Mouse (Mus musculus) spleen, adult 2 months (tissue): ENCODE measurements around the gene Wnt7a. TPM values are rescaled to one million over a fixed set of nuclear protein-coding genes. Genes with fewer than 3 reads are reported as not detected.
A peak's percentile ranks its signal among the peaks of the same experiment; 100 is the strongest.

Experiments used
- DNase-seq, 2 experiments: peaks; one replicate each; pipeline versions ENCODE4 v3.0.0 to v3.0.0-alpha.2; 2012 to 2021; ENCODE audit warnings: low spot score in 2 of 2, low read depth in 1 of 2
- H3K27ac ChIP-seq: fragments of 200-500 bp; 2 replicates; pipeline ENCODE4 v1.5.1; 2012; ENCODE audit warnings: low read length, inconsistent platforms; ENCODE audit not compliant: insufficient read depth
- H3K27me3 ChIP-seq: fragments of 200-500 bp; 2 replicates; pipeline ENCODE4 v1.6.1; 2012; ENCODE audit warnings: mild to moderate bottlenecking, moderate library complexity, low read length, inconsistent platforms; ENCODE audit not compliant: control insufficient read depth, insufficient read depth
- H3K36me3 ChIP-seq: fragments of 200-500 bp; 2 replicates; pipeline ENCODE4 v1.6.1; 2012; ENCODE audit warnings: mild to moderate bottlenecking, low read length, inconsistent platforms; ENCODE audit not compliant: control insufficient read depth, insufficient read depth
- H3K4me1 ChIP-seq: fragments of 200-500 bp; 2 replicates; pipeline ENCODE4 v1.6.1; 2011; ENCODE audit warnings: inconsistent platforms; ENCODE audit not compliant: control insufficient read depth, insufficient read depth, insufficient read length
- H3K4me3 ChIP-seq: fragments of 200-500 bp; 2 replicates; pipeline ENCODE4 v1.5.1; 2011; ENCODE audit warnings: mild to moderate bottlenecking, inconsistent platforms; ENCODE audit not compliant: insufficient read depth, insufficient read length; ENCODE audit errors: extremely low read depth
- CTCF ChIP-seq: fragments of 200-500 bp; IDR thresholded peaks from 2 replicates; pipeline ENCODE4 v1.5.1; 2011; ENCODE audit warnings: mild to moderate bottlenecking, inconsistent platforms; ENCODE audit not compliant: insufficient read depth, insufficient read length, insufficient replicate concordance; ENCODE audit errors: extremely low read depth
- POLR2A ChIP-seq: fragments of 200-500 bp; IDR thresholded peaks from 2 replicates; pipeline ENCODE4 v1.6.1; 2011; ENCODE audit warnings: low read depth, low read length, inconsistent platforms
- WGBS: fragments of 180-500 bp; shearing (Covaris S2); methylation state at CpG from one replicate; pipeline ENCODE4 v1.1.7; 2018; 5-methylcytosine and 5-hydroxymethylcytosine counted together
- polyA plus RNA-seq: library from polyadenylated mRNA; depleted of rRNA; stranded (reverse); fragments of >200 nt; gene quantifications from 2 replicates; pipeline ENCODE4 v1.2.3, GENCODE M21; 2012; rRNA removed

Gene Wnt7a
- 1.6 and 1.7 TPM in 2 replicates for polyA plus RNA-seq

DNA sequence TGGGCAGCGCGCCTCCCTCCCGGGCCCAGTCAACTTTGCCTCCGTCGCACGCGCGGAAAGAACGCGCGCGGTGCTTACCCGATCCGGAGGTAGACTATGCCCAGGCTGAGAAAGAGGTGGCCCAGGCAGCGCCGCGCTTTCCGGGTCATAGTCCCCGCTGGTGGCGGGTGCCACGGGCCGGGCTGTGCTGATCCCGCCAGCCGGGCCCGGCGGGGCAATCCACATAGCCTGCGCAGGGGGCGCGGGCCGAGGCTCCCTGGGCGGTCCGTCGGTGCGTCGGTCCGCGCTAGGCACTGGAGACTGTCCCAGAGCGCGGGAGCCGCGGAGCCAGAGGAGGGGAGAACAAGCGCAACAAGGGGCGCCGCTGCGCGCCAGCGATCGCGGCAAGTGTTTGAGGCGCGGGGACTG is at the start of gene Wnt7a:
Gene Wnt7a (minus strand): TSS at position 403 of the 408 bp plus-strand sequence.
- no peaks in the 10 kb centered on the region for H3K36me3 ChIP-seq
- 2% methylated on average over 50 of the region's 51 CpGs for WGBS
- TF ChIP-seq CTCF = no peak
- no peak for TF ChIP-seq POLR2A
- DNase-seq = no peak
- peak within 1 kb of the TSS; percentile 23; the same call in 1 of the 2 replicates for H3K4me3 ChIP-seq
- no peak within 1 kb of the TSS for H3K27ac ChIP-seq
- peaks cover 10% of the 10 kb centered on the region for H3K27me3 ChIP-seq
- peaks cover 2% of the 10 kb centered on the region; the same call in 1 of the 2 replicates for H3K4me1 ChIP-seq

- H3K4me1 ChIP-seq = no peaks in the 10 kb centered on the region
- WGBS = 94% methylated on average over 1 of the region's 1 CpGs
- H3K27ac ChIP-seq = no peak overlapping the region
- H3K27me3 ChIP-seq = no peaks in the 10 kb centered on the region
- no peak for DNase-seq
- no peak overlapping the region for H3K4me3 ChIP-seq
- peaks cover 6% of the 10 kb centered on the region for H3K36me3 ChIP-seq
- no peak for TF ChIP-seq POLR2A
- no peak for TF ChIP-seq CTCF
These were observed 48.3 kb upstream of the Wnt7a start for GRCm38 (mm10) chr6:91459471-91459870.

DNA sequence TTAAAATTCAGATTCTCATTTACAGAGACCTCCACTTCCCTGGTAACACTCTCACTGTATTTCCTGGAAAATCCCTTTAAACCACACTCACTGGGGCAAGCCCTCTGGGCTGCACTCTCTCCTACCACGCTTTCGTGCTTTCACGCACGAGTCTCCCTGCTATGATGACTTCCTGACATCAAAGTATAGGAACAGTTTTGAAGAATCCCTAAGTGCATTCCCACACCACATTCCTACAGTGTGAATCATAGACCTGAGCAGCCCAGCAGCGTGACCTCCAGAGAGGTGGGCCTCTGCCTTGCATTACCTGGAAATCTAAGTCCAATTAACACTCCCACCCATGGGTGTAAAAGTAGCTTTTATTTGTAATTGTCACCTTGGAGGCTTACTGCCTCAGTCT is 43.4 kb upstream of the Wnt7a start:
- 62% methylated on average over 5 of the region's 5 CpGs for WGBS
- H3K36me3 ChIP-seq = no peaks in the 10 kb centered on the region
- H3K4me1 ChIP-seq = no peaks in the 10 kb centered on the region
- H3K4me3 ChIP-seq = no peak overlapping the region
- H3K27ac ChIP-seq = no peak overlapping the region
- TF ChIP-seq POLR2A (no peak), CTCF (no peak)
- H3K27me3 ChIP-seq = no peaks in the 10 kb centered on the region
- DNase-seq = no peak

DNA sequence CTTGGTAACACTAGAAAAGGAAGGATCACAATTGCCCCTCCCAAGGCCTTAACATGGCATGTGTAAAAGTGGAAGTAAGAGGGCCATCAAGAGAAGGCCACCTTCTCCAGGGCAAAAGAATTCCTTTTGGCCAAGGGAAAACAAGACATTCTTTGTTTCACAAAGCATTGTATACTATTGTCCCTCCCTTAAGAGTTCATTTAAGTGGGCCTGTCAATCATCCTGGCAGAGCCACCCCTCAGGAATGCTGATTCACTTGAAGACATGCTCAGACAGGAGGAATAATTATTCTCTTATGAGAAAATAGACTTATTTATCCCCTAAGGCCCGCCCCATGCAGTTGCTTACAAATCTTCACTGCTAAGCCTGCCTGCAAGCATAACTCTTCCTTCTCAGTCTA is 40.9 kb upstream of the Wnt7a start:
- 63% methylated on average over 1 of the region's 1 CpGs for WGBS

GRCm38 (mm10) chr6:91449472-91450225 is 38.5 kb upstream of the Wnt7a start:
- H3K4me1 ChIP-seq = no peaks in the 10 kb centered on the region
- TF ChIP-seq POLR2A = no peak
- TF ChIP-seq CTCF = no peak
- H3K36me3 ChIP-seq = no peaks in the 10 kb centered on the region
- 52% methylated on average over 3 of the region's 3 CpGs for WGBS
- DNase-seq = no peak
- H3K27ac ChIP-seq = no peak overlapping the region
- H3K4me3 ChIP-seq = no peak overlapping the region
- H3K27me3 ChIP-seq = no peaks in the 10 kb centered on the region

More for the DNA sequence above, 40.9 kb upstream of the Wnt7a start:
- Histone ChIP-seq H3K36me3 (no peaks in the 10 kb centered on the region), H3K4me3 (no peak overlapping the region), H3K27ac (no peak overlapping the region), H3K27me3 (no peaks in the 10 kb centered on the region), H3K4me1 (no peaks in the 10 kb centered on the region)
- TF ChIP-seq POLR2A (no peak), CTCF (no peak)
- no peak for DNase-seq

GRCm38 (mm10) chr6:91445316-91445715 is 34.2 kb upstream of the Wnt7a start:
- H3K27me3 ChIP-seq = no peaks in the 10 kb centered on the region
- DNase-seq = no peak
- peaks cover 2% of the 10 kb centered on the region; the same call in 1 of the 2 replicates for H3K4me1 ChIP-seq
- WGBS = 71% methylated on average over 3 of the region's 3 CpGs
- H3K27ac ChIP-seq = no peak overlapping the region
- H3K36me3 ChIP-seq = no peaks in the 10 kb centered on the region
- no peak overlapping the region for H3K4me3 ChIP-seq
- TF ChIP-seq POLR2A (no peak), CTCF (no peak)

- peak in 1 of 2 experiments; percentile 8 for DNase-seq
- Histone ChIP-seq H3K27me3 (0 out of 2 replicates have a peak, but pooled peaks cover 1% of the 10 kb centered on the region), H3K27ac (no peak overlapping the region), H3K36me3 (no peaks in the 10 kb centered on the region), H3K4me1 (peaks cover 2% of the 10 kb centered on the region; the same call in 1 of the 2 replicates), H3K4me3 (peak overlapping the region; percentile 66)
- no peak for TF ChIP-seq POLR2A
- no peak for TF ChIP-seq CTCF
- WGBS = 1% methylated on average over 19 of the region's 19 CpGs
These were observed 30.0 kb upstream of the Wnt7a start for GRCm38 (mm10) chr6:91441145-91441662.
